Mouse (Mus musculus): ENCODE data around the gene Nrxn1. TPM values are rescaled to one million over a fixed set of nuclear protein-coding genes. Genes with fewer than 3 reads are reported as not detected.
A peak's percentile ranks its signal among the peaks of the same experiment; 100 is the strongest.
"Not testable (repeated sequence)": the region's sequence is repeated elsewhere in the genome, so short reads cannot be mapped to it uniquely, and the experiment has no call there.

The Nrxn1 gene
- total RNA-seq, 2 experiments from 2014 or later, result 1.9 to 2.6 TPM

DNA sequence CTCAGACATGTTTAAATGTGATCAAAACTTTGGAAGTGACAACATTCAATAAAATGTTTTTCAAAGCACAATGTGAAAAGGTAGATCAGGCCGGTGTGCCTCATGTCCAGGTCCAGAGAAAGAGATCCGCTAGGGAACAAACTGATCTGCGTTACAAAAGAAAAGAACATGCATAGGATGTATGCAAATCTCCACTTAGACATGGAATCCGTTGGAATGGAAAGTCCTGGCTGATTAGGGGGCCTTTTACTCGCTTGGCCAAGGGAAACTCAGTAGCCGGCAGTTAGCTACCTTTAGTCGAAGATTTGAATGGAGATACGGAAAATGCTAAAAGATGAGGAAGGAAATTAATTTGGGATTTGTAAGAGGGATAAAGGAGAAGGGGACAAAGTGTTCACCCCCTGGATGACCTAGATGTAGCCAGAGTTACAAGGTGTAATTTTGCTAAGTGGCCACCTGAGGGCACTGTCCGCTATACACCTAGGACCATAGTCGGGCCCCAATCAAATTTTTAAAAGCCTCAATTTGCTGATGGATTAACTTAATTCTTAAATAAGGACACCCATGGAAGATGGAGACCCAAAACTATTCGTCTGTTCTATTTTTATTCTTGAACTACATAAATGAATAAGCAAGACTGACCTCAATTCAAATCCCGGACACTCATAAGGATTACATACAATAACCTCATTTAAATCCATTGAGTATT, 508.9 kb downstream of the Nrxn1 start:
- DNase-seq, result peak; percentile 1 to 7

DNA sequence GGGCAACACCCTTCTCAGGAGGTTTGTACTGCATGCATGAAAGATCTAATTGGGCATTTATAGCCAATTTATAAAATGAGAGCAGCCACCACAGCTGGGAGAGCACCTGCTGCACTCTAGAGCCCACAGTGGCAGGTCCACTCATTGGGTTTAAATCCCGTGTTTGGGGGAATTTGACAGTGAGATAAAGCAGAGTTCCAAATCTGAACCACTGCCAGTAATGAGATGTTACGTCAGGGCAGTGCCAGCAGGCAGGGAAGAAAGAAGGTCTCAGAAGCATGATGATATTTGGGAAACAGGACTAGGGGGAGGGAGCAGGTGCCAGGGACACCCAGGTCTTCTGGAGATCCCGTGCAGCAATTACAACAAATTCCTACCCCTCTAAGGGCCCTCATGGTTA, 509.7 kb downstream of the Nrxn1 start:
- no peak for DNase-seq

DNA sequence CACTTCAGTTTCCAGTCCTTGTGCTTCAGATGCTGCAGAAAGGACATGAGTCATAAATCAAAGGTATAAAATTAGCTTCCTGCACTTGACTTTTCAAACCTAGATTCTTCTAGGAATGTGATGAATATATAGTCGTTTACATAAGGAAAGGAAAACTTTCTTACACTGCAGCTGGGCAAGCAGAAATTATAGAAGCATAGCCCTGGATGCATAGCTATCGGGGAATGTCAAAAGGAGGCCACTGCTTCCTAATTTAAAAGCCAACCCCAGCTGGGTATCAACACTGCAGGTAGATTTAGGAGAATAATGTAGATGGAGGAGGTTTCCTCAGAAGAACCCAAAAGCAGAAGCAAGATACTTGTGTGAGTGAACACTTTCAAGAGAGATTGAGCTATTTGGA, 523.0 kb downstream of the Nrxn1 start:
- no peak for DNase-seq

DNA sequence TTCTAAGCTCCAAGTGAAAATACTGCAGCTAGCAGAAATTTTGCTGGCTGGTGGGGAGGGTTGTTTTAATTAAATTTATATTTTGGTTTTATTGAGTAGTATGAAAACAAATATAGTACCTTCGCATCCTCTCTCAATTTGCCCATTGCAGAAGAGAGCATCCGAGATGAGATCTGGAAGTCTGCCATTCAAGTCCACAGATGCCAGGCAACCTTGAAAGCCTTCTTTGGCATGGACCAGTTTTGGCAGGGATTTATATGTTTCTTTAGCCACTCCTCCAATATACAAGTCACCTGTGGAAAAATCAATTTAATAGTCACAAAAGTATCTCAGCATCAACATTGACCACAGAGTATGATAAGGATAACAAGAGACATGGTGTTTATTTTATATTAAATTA, 527.7 kb downstream of the Nrxn1 start:
- no peak for DNase-seq

DNA sequence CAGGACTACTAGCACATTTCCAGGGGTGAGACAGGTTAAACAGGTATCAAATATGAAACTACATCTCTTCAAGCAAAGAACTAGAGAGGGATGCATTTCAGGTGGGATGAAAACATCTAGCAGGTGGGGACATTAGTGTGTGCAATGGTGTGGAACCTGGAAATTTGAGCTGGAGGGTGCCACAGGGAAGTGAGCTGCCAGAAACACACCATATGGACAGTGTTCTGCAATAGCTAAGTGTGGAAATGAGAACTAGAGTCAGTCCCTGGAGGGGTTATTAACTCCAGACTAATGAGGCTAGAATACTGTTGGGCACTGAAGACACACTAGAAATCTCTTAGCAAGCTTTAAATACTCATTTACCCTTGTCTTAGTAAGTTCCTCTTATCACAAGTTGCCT, 536.5 kb downstream of the Nrxn1 start:
- no peak for DNase-seq

DNA sequence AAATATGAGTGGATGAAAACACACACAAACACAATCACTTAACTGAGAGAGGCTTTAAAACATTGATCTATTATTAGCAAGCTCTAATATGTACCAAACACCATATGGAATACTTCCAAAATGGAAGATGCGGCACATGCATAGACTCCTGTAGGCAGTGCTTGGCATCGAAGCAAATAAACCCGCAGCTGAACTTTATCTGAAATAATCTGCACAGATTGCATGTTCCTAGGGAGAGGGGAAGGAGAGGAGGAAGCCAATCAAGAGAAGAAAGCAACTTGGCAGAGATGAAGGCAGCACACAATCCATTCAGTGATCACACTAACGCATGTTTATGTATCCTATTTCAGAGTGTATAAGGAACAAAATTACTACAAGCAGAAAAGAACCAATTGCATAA, 542.5 kb downstream of the Nrxn1 start:
- no peak for DNase-seq

DNA sequence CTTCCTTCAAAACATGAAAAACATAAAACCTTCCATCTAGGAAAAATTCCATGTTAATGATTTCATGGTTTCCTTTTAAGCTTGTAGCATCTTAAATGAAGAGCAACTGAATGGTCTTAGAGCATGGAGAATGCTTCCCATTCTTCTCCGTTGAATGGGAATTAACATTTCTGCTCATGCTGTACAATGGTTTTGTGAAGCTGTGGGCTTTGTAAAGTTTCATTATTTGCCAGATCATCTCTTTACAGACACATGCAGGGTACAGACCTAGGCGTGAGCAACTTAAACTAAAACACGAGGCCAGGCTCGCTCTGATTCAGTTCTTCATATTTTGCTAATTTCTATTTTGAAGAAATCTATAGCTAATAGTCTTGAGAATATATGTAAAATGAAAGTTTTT, 546.1 kb downstream of the Nrxn1 start:
- no peak for DNase-seq

DNA sequence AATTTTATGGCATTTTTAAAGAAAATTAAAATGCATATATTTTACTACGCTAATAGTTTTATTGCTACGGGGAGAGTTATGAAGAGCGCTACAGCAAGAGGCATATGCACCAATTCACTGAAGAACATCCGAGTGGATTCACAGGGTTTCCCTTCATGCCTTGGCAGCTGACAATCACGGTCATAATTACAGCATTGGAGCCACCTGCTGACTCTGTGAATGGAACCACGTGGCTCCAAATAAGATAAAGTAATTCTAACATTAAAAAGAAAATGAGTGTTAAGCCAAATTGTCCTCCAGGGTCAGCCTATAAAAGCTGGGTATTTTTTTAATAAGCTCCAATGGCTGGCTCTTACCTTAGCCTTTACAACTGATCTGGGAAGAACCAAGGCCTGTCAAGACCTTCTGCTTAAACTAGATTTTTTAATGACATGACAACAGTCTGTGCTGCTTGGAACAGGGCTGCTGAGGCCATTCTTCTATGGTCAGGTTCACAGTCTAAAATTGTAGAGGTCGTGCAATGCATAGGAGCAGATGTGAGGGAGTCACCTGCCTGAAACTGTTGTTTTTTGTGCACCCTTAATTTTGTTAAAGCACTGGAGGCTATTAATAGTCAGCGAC, 548.1 kb downstream of the Nrxn1 start:
- no peak for DNase-seq

DNA sequence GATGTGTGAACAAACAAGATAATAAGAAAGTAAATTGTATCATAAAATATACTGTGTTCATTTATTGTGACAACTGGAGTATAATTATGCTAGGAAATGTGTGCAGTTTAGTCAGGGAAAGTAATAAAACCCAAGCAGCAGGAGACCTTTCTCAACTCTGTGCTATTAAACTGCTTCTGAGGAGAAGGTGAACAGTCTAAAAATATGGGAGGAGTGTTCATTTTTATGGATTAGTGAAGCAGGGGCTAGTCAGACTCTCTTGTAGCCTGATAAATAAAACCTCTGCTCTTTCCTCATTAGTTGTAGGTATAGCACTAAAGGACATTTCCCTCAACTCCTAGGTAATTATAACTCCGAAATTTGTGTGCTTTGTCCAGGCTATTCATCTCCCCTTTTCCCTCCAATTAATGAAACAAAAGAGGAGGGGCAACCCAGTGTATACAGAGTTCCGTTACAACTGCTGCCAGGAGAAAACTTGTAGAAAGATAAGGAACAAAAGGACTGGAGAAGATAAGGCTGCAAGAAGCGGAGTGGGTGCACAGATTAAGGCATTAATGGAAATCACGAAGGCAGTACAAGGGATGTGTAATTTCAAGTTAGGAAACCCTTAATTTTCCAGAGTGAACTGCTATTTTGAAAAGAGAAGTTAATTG, 548.8 kb downstream of the Nrxn1 start:
- no peak for DNase-seq

DNA sequence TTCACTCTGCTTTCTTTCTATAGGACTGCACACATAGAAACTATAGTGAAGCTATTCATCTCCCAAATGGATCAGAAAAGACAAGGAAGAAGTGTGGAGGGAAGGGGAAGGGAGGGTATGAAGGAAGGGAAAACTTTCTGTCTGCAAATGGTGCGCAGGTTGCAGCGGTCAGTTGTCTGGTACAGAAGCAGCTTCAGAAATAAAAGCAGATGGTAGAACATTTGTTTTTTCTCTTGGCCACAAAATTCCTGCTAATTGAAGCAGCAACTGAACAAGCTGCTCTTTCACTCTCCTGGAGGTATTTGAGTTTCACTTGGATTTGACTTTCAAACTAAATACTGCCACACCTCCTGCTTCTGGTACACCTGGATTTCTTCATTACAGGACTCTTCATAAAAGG, 561.4 kb downstream of the Nrxn1 start:
- DNase-seq, result no peak

DNA sequence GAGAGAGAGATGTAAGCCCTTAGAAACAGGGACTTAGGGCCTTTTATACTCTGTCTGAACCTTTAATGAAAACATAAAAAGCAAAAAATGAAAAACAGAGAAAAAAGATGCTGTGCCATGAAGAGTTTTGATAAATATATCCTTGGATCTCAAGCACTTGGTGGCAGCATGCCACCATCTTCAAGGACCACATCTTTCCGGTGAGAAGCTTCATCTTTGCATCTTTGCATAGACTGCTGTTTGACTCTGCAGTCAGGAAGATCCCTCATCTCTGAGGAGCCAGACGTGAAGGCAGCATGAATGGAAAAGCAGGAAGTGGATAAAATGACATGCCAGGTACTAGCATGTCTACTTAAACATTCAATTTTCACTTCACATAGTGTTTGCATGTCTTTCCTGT, 586.8 kb downstream of the Nrxn1 start:
- DNase-seq, result no peak

DNA sequence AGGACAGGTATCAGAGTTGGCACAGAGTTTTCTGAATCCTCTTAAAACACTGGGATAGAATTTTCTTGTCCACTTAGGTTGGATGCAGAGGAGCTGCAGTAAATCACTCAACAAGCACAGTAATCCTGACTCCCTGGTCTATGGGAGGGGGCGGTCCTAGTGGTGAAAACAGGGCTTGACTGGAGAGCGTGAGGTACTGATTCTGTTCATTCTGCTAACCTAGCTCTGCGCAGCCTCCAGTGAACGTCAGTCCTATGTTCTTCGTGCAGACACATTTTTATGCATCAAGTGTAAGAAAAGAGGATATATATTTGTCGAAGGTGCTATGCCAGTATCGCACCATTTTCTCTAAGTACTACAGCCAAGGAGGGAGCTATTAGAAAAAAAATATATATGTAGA, 588.9 kb downstream of the Nrxn1 start:
- not testable (repeated sequence) for DNase-seq

DNA sequence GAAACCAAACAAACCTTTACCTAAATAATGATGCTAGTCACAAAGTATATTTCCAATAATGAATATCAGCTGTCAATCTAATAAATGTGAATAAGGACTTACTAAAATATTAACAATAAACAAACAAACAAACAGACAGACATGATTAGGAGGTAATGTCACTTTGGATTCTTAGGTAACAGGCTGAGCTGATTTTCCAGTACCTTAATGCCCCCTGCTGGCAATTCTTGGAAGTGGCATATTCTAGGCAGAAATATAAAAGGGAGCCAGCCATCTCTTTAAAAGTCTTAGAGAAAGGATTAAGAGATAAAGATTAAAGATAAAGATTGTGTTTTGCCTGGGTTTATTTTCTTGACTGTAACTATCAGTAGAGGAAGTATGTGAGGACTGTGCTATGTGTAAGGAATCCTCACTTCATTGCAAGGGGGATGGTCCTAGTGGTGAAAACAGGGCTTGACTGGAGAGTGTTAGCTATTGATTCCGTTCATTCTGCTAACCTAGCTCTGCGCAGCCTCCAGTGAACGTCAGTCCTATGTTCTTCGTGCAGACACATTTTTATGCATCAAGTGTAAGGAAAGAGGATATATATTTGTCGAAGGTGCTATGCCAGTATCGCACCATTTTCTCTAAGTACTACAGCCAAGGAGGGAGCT, 591.7 kb downstream of the Nrxn1 start:
- DNase-seq, result peak; percentile 1 to 62

DNA sequence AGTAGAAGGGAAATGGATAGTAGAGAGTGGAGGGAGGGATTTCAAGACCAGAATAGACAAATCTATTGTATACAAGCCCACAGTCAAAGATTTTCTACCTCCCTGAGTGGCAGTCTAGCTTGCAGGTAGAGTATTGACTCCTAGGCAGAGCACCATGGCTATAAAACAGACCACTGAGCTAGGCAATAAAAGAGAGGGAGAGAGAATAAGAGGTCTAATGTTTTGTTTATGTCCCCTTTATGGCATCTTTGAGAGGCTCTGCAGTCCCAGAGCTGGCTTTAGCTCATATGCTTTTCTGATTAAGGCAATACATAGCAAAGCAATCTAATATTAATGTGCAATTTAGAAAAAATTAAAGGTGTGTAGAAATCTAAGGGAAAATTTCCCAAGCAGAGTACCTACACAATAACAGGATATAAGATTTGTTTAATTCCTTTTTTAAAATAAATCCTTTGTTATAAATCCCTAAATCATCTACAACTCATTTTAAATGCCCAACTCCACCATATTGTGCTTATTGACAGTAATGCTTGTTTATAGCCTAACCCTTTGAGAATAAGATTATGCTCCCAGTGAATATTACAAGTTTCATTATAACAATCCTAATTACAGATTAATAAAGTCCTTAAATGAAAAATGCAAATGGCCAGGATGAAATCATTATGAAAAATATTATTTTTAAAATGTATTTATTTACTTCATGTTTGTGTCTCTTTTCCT, 613.2 kb downstream of the Nrxn1 start:
- no peak for DNase-seq

DNA sequence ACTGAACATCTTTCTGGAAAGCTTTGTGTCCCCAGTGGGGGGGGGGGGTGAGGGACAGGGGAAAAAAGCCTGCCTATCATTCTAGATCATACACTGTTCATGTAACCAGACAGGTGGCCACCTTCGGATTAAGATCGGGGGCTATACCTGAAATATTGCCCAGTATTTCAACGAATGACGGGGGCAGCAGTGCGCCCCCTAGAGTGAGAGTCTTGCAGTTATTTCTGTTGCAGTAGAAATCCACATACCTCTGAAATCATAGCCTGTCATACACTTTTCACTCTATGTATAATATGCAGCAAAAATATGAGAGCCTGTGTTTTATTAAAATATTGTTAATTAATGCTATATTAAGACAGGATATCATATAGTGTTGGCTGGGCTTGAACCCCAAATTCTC, 636.1 kb downstream of the Nrxn1 start:
- DNase-seq, result no peak

DNA sequence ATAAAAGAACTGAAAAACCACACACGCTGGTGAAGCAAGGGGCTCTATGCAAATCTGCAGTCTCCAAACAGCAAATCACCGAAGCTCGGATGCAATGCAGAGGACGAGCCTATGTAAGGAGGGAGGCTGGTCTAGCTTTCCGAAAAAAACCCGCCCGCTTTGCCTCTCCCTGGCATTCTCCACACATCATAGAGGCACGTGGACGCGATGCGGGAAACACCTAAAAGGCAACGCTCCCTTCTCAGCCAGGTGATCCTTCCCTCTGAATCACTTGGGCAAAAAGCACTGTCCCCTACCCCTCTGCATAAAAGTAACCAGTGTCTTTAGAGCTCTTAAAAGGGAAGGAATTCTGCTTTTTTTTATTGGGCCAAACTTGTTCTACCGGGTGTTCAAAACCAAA, 637.0 kb downstream of the Nrxn1 start:
- DNase-seq, result no peak

DNA sequence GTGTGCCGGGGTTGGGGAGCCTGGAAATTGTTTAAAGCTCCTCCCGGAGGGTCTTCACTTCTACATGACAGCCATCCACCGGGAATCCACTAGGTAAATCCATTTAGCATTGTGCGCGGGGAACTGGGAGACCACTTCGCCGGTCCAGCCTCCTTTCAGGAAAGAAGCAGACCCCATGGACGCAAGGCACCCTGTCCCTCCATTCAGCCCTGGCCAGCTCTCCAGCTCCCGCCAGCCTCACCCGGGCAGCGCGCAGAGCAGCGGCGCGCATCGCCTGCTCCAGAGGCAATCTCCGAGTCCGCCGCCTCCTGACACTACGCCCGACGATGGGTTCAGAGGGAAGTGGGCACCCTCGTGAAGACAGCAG, 637.5 kb downstream of the Nrxn1 start:
- DNase-seq, result no peak

DNA sequence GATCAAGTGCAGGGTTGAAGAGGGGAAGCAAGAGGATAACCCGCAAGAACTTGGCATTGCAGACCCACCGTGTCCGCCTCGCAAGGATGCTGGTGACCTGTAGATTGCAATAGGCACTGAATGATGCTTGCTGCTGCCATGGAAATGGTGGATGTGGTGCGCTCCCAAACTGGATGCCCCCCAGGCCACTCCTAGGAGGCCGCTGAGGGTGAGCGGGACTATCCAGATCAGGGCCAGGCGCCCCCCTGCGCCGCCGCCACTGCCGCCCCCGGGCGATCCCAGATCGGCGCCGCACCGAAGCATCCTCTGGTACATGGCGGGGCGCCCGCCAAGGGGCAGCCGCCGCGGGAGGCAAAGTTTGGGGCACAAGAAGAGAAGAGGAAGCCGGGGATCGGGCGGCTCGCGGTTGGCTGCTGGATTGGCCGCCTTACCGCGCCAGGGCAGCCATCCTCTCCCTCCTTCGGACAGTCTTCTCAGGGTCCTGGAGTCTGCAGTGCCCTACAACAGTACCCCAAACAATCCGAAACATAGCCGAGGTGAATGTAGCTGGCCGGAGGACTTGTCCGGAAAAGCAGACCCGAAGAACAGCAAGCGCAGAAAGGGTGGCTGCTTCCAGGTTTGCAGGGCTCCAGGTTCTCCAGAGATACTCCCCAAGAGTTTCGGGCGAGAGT, 638.0 kb downstream of the Nrxn1 start:
- DNase-seq, result no peak

DNA sequence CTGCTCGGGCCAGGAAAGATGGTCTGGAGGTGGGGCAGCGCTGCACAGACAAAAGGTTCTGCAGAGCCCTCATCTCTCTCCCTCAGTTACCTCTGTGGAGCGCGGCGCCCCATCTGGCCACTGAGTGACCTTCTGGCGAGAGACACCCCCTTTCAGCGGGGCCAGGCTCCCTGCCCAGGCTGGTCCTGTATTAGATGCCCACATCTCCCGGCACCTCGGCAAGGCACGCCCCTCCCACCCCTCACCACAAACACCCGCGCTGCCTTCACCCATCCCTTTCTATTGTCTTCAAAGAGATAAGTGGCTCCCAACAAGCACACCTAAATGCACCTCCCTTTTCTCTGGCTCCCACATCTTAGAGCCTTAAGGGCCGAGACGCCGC, 638.5 kb downstream of the Nrxn1 start:
- no peak for DNase-seq

DNA sequence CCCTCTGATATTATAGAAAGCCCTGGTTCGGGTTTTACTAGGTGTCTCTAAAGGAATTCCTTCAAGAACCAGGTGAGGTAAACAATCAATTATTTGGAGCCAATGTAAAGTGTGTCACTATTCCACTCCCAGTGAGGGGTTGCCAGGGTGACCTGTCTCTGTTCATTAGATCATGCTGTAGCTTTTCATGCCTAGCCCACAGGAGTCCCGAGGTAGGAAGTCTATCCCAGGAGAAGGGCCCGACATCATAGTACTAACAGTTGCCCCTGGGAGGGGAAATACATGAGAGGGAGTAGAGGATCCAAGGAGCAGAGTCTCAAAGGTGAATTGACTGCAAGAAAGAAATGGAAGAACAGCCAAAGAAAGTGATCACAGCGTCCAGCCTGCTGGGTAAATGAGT, 639.6 kb downstream of the Nrxn1 start:
- no peak for DNase-seq

DNA sequence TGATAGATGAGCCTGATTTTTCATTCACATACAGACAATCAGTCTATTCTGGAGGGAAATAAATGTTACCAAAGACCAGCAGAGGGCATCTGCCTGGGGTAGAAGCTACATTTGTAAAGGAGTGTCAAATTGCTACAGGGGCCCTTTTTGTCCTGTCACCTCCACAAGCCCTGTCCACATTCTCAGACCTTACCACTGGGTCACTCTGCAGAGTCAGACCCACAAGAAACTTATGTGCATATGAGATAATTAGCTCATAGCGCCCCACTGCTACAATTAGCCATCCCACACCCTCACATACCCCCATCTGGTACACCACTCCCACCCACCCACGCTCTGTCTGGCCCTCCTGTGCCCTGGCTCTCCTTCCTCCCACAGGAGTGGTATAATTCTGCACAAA, 640.1 kb downstream of the Nrxn1 start:
- no peak for DNase-seq

DNA sequence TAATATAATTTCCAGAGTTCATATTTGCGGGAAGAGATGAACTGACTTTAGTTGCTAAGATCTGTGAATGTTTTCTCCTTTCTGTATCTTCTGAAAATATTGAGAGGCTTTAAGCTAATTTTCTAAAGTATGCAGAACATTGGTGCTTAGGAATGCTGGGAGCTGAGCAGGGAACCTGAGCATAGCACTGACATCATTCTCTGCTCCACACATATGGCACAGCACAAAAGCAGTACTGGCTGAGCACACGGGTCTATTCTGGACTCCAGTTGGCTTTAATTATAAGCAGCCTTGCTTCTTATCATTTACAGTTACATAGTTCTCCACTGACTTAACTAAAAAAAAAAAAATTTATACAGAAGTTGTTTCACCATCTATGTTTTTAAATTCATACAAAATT, 641.5 kb downstream of the Nrxn1 start:
- no peak for DNase-seq

Data from heart, adult 18-20 months (tissue).